Mouse (Mus musculus) urinary bladder, postnatal 36 days (tissue): ENCODE measurements around the gene Ggt1.

Experiments
- DNase-seq, 2 experiments: peaks; one replicate each; pipeline ENCODE4 v3.0.0; 2022; ENCODE audit warnings: low spot score in 2 of 2, mixed read lengths in 1 of 2

Ggt1 gene

DNA sequence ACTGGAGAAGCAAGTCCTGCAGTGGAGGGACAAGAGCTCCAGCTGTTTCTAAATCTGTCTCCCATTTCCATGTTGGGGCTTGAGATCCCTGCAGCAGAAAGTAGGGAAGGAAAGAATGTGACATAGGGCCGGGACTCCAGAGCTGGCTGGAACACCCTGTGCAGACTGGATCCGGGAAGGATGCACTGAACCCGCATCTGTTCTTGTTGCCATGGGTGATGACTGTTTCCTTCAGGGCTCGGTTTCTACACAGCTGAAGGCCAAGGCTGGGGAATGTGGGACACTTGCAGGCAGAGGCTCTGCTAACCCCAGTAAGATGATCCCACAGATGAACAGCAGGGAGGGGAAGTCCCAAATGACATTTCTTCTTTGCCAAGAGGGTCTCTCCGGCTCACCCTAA, 71.2 kb downstream of the Ggt1 start:
- DNase-seq = peak in 1 of 2 experiments; percentile 36

DNA sequence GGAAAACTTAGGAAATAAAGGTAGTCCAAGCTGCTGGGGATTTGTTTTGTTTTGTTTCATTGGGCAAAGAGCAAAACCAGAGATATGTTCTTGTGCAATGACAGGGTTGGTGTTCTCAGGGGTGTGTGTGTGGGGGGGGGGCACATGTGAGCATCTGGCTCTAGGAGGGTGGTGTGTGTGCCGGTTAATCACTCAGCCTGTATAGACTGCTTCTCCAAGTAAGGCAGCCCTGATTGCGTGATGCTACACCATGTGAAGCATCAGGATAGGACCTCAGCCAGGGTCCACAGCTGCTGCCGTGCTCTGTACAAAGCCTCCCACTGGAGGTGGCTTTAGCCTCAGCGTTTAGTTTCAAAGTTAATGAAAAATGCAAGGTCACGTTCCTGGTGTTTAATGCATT, 71.6 kb downstream of the Ggt1 start:
- no peak for DNase-seq

DNA sequence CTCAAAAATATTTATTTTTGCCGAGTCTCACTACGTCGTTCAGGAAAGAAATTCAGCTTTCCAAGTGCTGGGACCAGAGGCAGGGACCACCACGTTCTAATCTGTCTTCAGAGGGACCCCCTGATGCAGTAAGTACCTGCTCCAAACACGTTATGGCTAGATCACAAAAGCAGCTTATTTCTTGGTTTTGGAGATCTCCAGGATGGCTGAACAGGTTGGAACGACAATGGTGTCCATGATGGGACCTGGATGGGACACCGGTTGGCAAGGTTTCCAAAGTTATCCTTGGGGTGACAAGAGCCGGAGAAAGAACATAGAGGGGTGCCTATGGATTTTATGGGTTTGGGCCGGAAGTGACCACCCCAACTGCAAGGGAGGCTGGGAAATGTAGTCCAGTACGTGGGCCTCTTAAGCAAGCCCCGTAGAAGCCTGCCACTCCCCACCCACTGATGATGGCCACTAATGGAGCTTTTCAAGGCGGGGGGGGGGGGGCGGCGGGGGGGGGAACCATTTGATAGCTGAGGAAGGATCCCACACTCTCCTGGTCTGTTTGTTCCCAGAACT, 72.3 kb downstream of the Ggt1 start:
- no peak for DNase-seq

DNA sequence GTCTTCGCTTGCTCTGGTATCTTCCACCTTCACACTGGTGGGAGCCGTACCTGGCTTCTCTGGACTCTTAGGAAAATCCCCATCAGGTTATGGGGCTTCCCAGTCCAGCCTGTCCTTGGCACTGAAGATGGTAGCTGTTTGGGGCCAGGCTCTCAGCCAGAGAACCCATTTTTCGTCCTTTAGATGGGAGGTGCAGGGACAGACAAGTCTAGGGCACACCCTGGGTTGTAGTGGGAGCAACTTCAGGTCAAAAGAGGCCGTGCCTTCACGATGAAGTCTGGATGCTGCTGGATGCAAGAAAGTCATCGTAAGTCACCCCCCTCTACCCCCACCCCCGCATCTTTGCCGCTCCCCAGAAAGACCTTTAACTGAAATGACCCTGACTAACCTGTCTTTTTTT, 73.2 kb downstream of the Ggt1 start:
- no peak for DNase-seq

DNA sequence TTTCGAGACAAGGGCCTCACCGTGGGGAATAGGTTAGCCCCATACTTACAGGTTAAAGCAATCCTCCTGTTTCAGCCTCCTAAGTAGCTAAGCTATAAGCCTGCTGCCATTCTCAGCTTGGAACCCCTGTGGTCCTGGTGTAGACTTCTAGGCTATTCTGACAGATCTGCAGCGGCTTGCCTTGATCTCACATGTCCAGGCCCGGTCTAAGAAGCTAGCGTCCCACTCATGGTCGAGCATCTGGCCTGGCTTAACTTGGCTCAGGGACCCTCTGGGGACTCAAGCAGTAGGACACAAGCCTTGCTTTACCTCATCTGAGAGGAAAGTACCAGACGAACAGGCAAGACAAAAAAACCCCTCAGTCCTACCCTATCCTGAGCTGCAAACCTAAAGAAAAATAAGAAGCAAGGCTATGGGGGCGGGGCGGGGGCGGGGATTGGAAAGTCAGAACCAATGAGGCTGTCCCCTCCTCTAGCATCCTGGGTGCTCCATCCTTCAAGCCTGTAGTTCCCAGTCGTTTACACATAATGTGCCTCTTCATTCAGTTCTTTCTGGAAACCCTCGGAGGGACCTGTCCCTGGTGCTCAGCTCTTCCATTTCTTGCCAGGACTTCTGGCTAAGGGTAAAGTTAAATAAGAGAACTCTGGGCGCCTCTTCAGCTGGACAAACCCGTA, 73.8 kb downstream of the Ggt1 start:
- no peak for DNase-seq

DNA sequence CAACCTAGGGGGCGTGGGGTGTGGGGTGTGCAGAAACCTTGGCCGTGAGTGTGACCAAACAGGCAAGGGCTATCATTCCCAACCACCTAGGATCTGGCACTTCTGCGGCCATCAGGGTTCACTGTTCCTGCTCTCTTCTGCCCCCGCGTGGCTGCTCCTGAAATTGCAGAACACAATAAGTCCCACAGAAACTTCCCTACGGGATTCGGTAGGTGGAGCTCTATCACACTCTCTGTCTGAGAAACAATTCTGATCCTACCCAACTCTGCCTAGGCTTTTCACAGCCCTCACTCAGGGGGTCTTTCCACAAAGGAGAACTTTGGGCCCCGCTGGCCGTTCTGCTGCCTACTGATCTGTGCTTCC, 74.3 kb downstream of the Ggt1 start:
- DNase-seq = peak; percentile 84 to 85
